Comparison of ENCODE assay signal across 20 mouse cellular contexts in genomic region chr13:93690821-93691220, GRCm38 (mm10). TPM values are rescaled to one million over a fixed set of nuclear protein-coding genes. Genes with fewer than 3 reads are reported as not detected.
"Had no signal": no experiment of that assay in that cellular context is flagged by ENCODE, and none has a peak within 500 bp of the region (broad histone marks: within the 10 kb centered on the region; RNA-seq: fewer than 3 reads in every experiment).

No protein-coding gene starts in this region.

- DNase-seq: left cerebral cortex, postnatal 4 days; liver; liver, embryonic 13.5 days; liver, postnatal 0 days; lung, adult 18-20 months; lung, adult 2 months; lung, embryonic 14.5 days; lung, postnatal 10 days; lung, postnatal 14 days; lung, postnatal 36 days; lung, postnatal 4 days; midbrain, embryonic 14.5 days had no signal

RNA-seq across cellular contexts. Expression of gene Dmgdh, which starts 16.6 kb away (rescaled TPM):
- total RNA-seq: megakaryocyte progenitor cell, adult 5-6 weeks; megakaryocyte, adult 5-6 weeks; megakaryocyte-erythroid progenitor cell, adult 5-6 weeks; midbrain, postnatal 0 days; monocyte, adult 5-6 weeks had no signal

RNA-seq across cellular contexts. Expression of gene Bhmt2, which starts 16.7 kb away (rescaled TPM):
- total RNA-seq: megakaryocyte progenitor cell, adult 5-6 weeks; megakaryocyte, adult 5-6 weeks; megakaryocyte-erythroid progenitor cell, adult 5-6 weeks; midbrain, postnatal 0 days; monocyte, adult 5-6 weeks had no signal

RNA-seq across cellular contexts. Expression of gene Bhmt, which starts 53.1 kb away (rescaled TPM):
- total RNA-seq: left cerebral cortex, postnatal 10 days; left cerebral cortex, postnatal 25 days; left cerebral cortex, postnatal 36 days; left cerebral cortex, postnatal 4 days; megakaryocyte progenitor cell, adult 5-6 weeks; megakaryocyte, adult 5-6 weeks; megakaryocyte-erythroid progenitor cell, adult 5-6 weeks; monocyte, adult 5-6 weeks had no signal
